Mouse (Mus musculus) liver, adult 2 months (tissue): ENCODE results near the gene Csrnp2.

Experiments used
- CTCF ChIP-seq: fragments of 200-500 bp; IDR thresholded peaks from 2 replicates; pipeline ENCODE4 v1.5.1; 2011; ENCODE audit warnings: low read depth, low read length, control low read depth
- POLR2A ChIP-seq: fragments of 200-500 bp; IDR thresholded peaks from 2 replicates; pipeline ENCODE4 v1.6.1; 2011; ENCODE audit warnings: low read length, control low read depth; ENCODE audit not compliant: insufficient read depth; ENCODE audit errors: extremely low read depth

- TF ChIP-seq POLR2A (no peak), CTCF (no peak)
Observed at GRCm38 (mm10) chr15:100494647-100495046, 641 bp downstream of the Csrnp2 start.
